ENCODE assay signal across 5 mouse cellular contexts in genomic region chr13:108734356-108734755, GRCm38 (mm10).
DNase-seq lines count a peak whose midpoint lies in the region; TF ChIP-seq lines count a peak whose summit lies in the region.
"Not testable (repeated sequence)": the region's sequence is repeated elsewhere in the genome, so short reads cannot be mapped to it uniquely, and the experiment has no call there.

No protein-coding gene starts in this region.

- H3K4me1 ChIP-seq in kidney, adult 2 months (ENCODE audit: control insufficient read depth, insufficient read depth, low read length): not testable (repeated sequence)

- H3K4me3 ChIP-seq in kidney, adult 2 months (ENCODE audit: insufficient read depth, low read depth, low read length): not testable (repeated sequence)

- peak overlapping the region; percentile 84 for H3K27ac ChIP-seq in kidney, adult 2 months (ENCODE audit: insufficient read depth, low read depth, low read length)

- not testable (repeated sequence) for TF ChIP-seq POLR2A in kidney, adult 2 months (IDR thresholded peaks at IDR 0.05; ENCODE audit: low read depth, low read length)

- H3K36me3 ChIP-seq in kidney, adult 2 months (ENCODE audit: control insufficient read depth, insufficient read depth, low read length): not testable (repeated sequence)

- DNase-seq in kidney, adult 11 months: peak; percentile 83
- peak; percentile 89 for DNase-seq in kidney, adult 2 months
- peak; percentile 89 for DNase-seq in kidney, adult 9 months
- peak; percentile 14 for DNase-seq in kidney, postnatal 14 days
- peak; percentile 69 to 80 for DNase-seq in kidney, postnatal 36 days

- not testable (repeated sequence) for H3K27me3 ChIP-seq in kidney, adult 2 months (replicated peaks; ENCODE audit: control insufficient read depth, insufficient read depth, low read length)

- not testable (repeated sequence) for TF ChIP-seq CTCF in kidney, adult 2 months (conservative IDR thresholded peaks at IDR 0.05; ENCODE audit: insufficient read depth, insufficient read length, low read depth, low read length)

- 37% methylated on average over 2 of the region's 2 CpGs for WGBS in kidney, adult 2 months

Comparison
In these comparisons a context has a peak if more than half of its experiments do, and no peak if none do; other contexts are left out.
1. DNase-seq: peak in every context shown above with its lines; median percentile 89 in kidney, adult 2 months; 89 in kidney, adult 9 months; 83 in kidney, adult 11 months; 74 in kidney, postnatal 36 days; 14 in kidney, postnatal 14 days.